Mouse (Mus musculus) midbrain, embryonic 11.5 days (tissue): ENCODE data around the gene Tvp23a. TPM values are rescaled to one million over a fixed set of nuclear protein-coding genes. Genes with fewer than 3 reads are reported as not detected.

Experiments
- ATAC-seq: fragments of 200-750 bp; cut with Nextera tagmentation; 2 replicates; pipeline ENCODE4 v1.8.0; 2017; ENCODE audit warnings: moderate TSS enrichment, moderate library complexity; ENCODE audit not compliant: low FRiP score
- DNase-seq: peaks from one replicate; pipeline ENCODE4 v3.0.0; 2015; ENCODE audit warnings: low spot score; ENCODE audit errors: missing footprints
- H3K27ac ChIP-seq: fragments of 300-500 bp; sonication (generic); 2 replicates; pipeline ENCODE4 v1.5.1; 2014; ENCODE audit warnings: low read depth, low read length
- H3K27me3 ChIP-seq: fragments of 300-500 bp; sonication (generic); 2 replicates; pipeline ENCODE4 v1.6.1; 2014; ENCODE audit warnings: mild to moderate bottlenecking, low read length, moderate library complexity, mixed read lengths; ENCODE audit not compliant: control insufficient read depth, insufficient read depth
- H3K36me3 ChIP-seq: fragments of 300-500 bp; sonication (generic); 2 replicates; pipeline ENCODE4 v1.6.1; 2014; ENCODE audit warnings: mild to moderate bottlenecking, low read length, moderate library complexity, mixed read lengths; ENCODE audit not compliant: control insufficient read depth, insufficient read depth
- H3K4me1 ChIP-seq: fragments of 300-500 bp; sonication (generic); 2 replicates; pipeline ENCODE4 v1.6.1; 2014; ENCODE audit warnings: low read length; ENCODE audit not compliant: control insufficient read depth, insufficient read depth
- H3K4me2 ChIP-seq: fragments of 300-500 bp; sonication (generic); 2 replicates; pipeline ENCODE4 v1.6.1; 2014; ENCODE audit warnings: mild to moderate bottlenecking, moderate library complexity
- H3K4me3 ChIP-seq: fragments of 300-500 bp; sonication (generic); 2 replicates; pipeline ENCODE4 v1.5.1; 2014; ENCODE audit warnings: low read depth, low read length
- H3K9ac ChIP-seq: fragments of 300-500 bp; sonication (generic); 2 replicates; pipeline ENCODE4 v1.6.1; 2014; ENCODE audit warnings: low read length
- H3K9me3 ChIP-seq: fragments of 300-500 bp; sonication (generic); 2 replicates; pipeline ENCODE4 v1.6.1; 2016; ENCODE audit warnings: low read length; ENCODE audit not compliant: control insufficient read depth
- WGBS: fragments of 180-500 bp; shearing (Covaris S2); extraction: QIAGEN DNeasy Blood & Tissue Kit; methylation state at CpG from one replicate; pipeline ENCODE4 v1.1.7; 2014; 5-methylcytosine and 5-hydroxymethylcytosine counted together
- polyA plus RNA-seq: library from polyadenylated mRNA; unstranded; fragments of >200 nt; fragmentation: Nextera tagmentation; extraction: Ambion mirVana; gene quantifications from 2 replicates; pipeline ENCODE4 v1.2.1, GENCODE M21; 2014

Tvp23a gene
- polyA plus RNA-seq, 1 experiment from 2014 or later = 25.0 TPM

DNA sequence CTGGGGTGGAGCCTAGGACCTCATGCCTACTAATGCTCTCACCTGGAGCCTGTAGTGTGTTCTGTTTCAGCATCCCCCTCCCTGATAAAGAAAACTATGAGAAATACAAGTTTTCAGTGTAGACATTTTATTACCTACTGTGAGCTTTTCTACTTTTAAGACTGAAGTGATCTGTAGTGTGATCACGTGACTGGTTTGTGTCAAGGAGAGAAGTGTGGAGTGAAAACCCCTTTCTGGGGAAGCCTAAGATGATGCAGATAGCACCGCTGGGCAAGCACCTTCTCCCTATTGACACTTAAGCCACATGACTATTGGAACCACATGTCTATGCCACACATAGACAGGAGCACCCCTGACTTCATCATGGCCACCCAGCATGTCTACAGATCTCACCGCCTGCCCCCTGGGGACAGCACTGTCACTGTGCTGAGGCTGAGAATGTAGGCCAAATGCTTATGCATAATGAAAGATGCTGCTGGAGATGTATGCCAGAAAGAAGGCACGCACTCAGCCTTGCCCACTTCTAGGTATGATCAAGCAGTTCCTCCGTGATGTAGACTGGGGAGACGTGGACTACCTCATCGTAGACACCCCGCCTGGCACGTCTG, 26.6 kb downstream of the Tvp23a start:
- H3K27ac ChIP-seq = no peak overlapping the region
- H3K9ac ChIP-seq = no peak overlapping the region
- no peak for ATAC-seq
- no peak for DNase-seq
- H3K4me3 ChIP-seq = no peak overlapping the region
- H3K4me1 ChIP-seq = no peaks in the 10 kb centered on the region
- H3K27me3 ChIP-seq = no peaks in the 10 kb centered on the region
- no peaks in the 10 kb centered on the region for H3K9me3 ChIP-seq
- H3K4me2 ChIP-seq = no peak overlapping the region
- WGBS = 95% methylated on average over 9 of the region's 9 CpGs
- H3K36me3 ChIP-seq = peaks cover 24% of the 10 kb centered on the region

DNA sequence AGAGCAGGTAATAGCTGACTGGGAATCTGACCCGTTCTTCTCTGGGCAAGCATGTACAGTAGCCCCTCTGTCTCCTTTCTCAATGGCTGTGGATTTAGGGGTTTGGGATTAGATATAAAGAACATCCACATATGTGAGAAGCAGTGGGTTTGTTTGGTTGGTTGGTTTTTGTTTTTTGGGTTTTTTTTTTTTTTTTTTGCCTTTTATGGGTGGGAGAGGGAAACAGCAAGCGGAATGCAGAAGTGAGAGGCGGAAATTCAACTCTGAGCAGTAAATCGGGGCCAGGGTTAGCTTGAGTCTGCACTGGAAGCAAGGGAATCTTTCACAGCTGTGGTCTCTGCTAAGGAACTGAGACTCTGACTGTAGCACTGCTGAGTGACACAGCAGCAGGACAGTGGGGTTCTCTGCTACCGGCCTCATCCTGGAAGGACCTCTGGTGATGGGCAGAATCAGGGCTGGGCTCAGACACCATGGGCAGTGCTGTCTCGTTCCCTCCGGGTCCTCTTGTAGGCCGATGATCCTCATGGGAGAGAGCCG, 29.4 kb downstream of the Tvp23a start:
- Histone ChIP-seq H3K4me2 (no peak overlapping the region), H3K36me3 (peaks cover 30% of the 10 kb centered on the region), H3K4me3 (no peak overlapping the region), H3K9ac (no peak overlapping the region), H3K27me3 (no peaks in the 10 kb centered on the region), H3K9me3 (no peaks in the 10 kb centered on the region), H3K4me1 (peaks cover under 1% of the 10 kb centered on the region; the same call in 1 of the 2 replicates), H3K27ac (no peak overlapping the region)
- WGBS = 94% methylated on average over 9 of the region's 9 CpGs
- DNase-seq (no peak), ATAC-seq (no peak)

DNA sequence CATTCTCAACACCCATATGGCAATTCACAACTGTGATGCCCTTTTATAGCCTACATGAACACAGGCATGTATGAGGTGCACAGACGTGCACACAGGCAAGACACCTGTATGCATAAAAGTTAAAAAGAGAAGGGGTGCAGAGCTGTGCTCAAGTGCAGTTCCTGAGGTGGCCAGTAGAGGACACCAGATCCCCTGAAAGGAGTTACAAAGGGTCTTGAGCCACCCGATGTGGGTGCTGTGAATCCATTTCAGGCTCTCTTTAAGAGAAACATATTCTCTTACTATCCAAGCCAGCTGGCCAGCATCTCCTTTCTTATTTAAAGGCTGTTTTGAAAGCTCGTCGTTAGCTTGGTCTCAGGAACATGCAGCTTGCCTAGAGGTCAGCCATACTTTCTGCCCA, 30.3 kb downstream of the Tvp23a start:
- Histone ChIP-seq H3K27ac (no peak overlapping the region), H3K9ac (no peak overlapping the region), H3K27me3 (no peaks in the 10 kb centered on the region), H3K36me3 (peaks cover 29% of the 10 kb centered on the region), H3K4me3 (no peak overlapping the region), H3K4me2 (no peak overlapping the region), H3K4me1 (peaks cover 4% of the 10 kb centered on the region), H3K9me3 (no peaks in the 10 kb centered on the region)
- ATAC-seq (no peak), DNase-seq (no peak)
- 94% methylated on average over 4 of the region's 4 CpGs for WGBS

DNA sequence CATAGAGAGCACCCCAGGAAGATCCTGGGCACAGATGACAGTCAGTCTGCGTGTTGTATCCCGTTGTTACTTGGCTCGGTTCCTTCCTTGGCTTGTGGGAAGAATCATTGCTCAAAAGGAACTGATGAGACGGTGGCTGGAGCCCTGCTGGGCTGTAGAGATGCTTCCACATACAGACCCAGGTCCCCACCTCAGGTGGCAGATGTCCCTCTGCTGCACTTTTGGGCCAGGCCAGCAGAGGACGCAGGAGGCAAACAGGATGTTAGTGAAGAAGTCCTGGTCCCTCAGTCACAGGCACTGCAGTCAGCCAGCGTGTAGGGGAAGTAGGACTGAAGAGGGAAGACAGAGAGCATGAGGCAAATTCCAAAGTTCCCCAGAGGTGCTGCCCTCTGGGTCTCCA, 31.2 kb downstream of the Tvp23a start:
- H3K4me3 ChIP-seq = no peak overlapping the region
- H3K9me3 ChIP-seq = no peaks in the 10 kb centered on the region
- H3K27me3 ChIP-seq = no peaks in the 10 kb centered on the region
- H3K27ac ChIP-seq = no peak overlapping the region
- no peak for ATAC-seq
- no peak overlapping the region for H3K9ac ChIP-seq
- 73% methylated on average over 6 of the region's 6 CpGs for WGBS
- peaks cover 4% of the 10 kb centered on the region for H3K4me1 ChIP-seq
- H3K4me2 ChIP-seq = no peak overlapping the region
- DNase-seq = no peak
- peaks cover 20% of the 10 kb centered on the region for H3K36me3 ChIP-seq

GRCm38 (mm10) chr16:10411764-10412746, 35.1 kb downstream of the Tvp23a start, which contains the start of gene Nubp1:
Nubp1 (plus strand) TSS chr16:10411948.
- H3K9me3 ChIP-seq = no peaks in the 10 kb centered on the region
- peak within 1 kb of the TSS; percentile 58 for H3K4me3 ChIP-seq
- DNase-seq (peak; percentile 99), ATAC-seq (peak; percentile 98)
- H3K4me2 ChIP-seq = peak within 1 kb of the TSS; percentile 46
- peak within 1 kb of the TSS; percentile 78; the same call in 1 of the 2 replicates for H3K27ac ChIP-seq
- H3K9ac ChIP-seq = peak within 1 kb of the TSS; percentile 78
- peaks cover 13% of the 10 kb centered on the region for H3K36me3 ChIP-seq
- H3K27me3 ChIP-seq = no peaks in the 10 kb centered on the region
- H3K4me1 ChIP-seq = peaks cover 4% of the 10 kb centered on the region
- WGBS = 3% methylated on average over 56 of the region's 56 CpGs

DNA sequence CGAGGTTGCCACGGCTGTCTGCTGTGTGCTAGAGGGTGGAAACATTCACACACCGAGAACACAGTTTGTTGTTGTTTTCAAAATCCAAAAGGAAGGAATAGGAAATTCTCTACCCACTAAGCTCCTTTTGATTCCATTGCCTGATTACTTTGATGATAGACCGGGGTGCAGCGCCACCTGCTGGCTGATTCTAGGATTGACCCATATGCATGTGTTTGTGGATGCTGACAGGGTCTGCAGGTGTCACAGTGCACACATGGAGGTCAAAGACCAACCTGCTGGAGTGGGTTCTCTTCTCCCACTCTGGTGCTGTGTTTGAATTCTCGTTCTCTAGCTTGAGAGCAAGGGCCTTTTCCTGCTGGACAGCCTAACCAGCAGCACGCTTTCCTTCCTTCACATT, 48.0 kb downstream of the Tvp23a start:
- H3K4me1 ChIP-seq = no peaks in the 10 kb centered on the region
- WGBS = 33% methylated on average over 7 of the region's 7 CpGs
- 0 out of 2 replicates have a peak, but pooled peaks cover 2% of the 10 kb centered on the region for H3K27me3 ChIP-seq
- no peak overlapping the region for H3K9ac ChIP-seq
- no peak; the same call in 1 of the 2 replicates for ATAC-seq
- no peaks in the 10 kb centered on the region for H3K36me3 ChIP-seq
- peak; percentile 97 for DNase-seq
- no peak overlapping the region for H3K27ac ChIP-seq
- H3K9me3 ChIP-seq = no peaks in the 10 kb centered on the region
- no peak overlapping the region for H3K4me2 ChIP-seq
- H3K4me3 ChIP-seq = no peak overlapping the region

- H3K4me2 ChIP-seq = no peak overlapping the region
- H3K36me3 ChIP-seq = no peaks in the 10 kb centered on the region
- no peaks in the 10 kb centered on the region for H3K9me3 ChIP-seq
- H3K27me3 ChIP-seq = 0 out of 2 replicates have a peak, but pooled peaks cover 2% of the 10 kb centered on the region
- H3K4me3 ChIP-seq = no peak overlapping the region
- 70% methylated on average over 5 of the region's 5 CpGs for WGBS
- no peak overlapping the region for H3K9ac ChIP-seq
- H3K27ac ChIP-seq = no peak overlapping the region
- ATAC-seq (no peak; the same call in 1 of the 2 replicates), DNase-seq (no peak)
- no peaks in the 10 kb centered on the region for H3K4me1 ChIP-seq
These were observed 48.4 kb downstream of the Tvp23a start for GRCm38 (mm10) chr16:10398755-10399154.

GRCm38 (mm10) chr16:10394699-10395540, 52.2 kb downstream of the Tvp23a start, which contains the start of gene Tekt5:
Tekt5 (minus strand) TSS chr16:10395490.
- DNase-seq = no peak
- 0 out of 2 replicates have a peak within 1 kb of the TSS, but pooled peaks have one; percentile 9 for H3K9ac ChIP-seq
- H3K4me1 ChIP-seq = no peaks in the 10 kb centered on the region
- no peaks in the 10 kb centered on the region for H3K9me3 ChIP-seq
- H3K27me3 ChIP-seq = 0 out of 2 replicates have a peak, but pooled peaks cover 2% of the 10 kb centered on the region
- H3K36me3 ChIP-seq = no peaks in the 10 kb centered on the region
- H3K4me3 ChIP-seq = peak within 1 kb of the TSS; percentile 14
- peak; percentile 55 for ATAC-seq
- H3K27ac ChIP-seq = no peak within 1 kb of the TSS
- H3K4me2 ChIP-seq = peak within 1 kb of the TSS; percentile 44
- WGBS = 9% methylated on average over 37 of the region's 37 CpGs
